Mouse (Mus musculus) cerebellum, adult 8-10 months (tissue): ENCODE measurements around the gene Smpd3.
A peak's percentile ranks its signal among the peaks of the same experiment; 100 is the strongest.

ENCODE experiments used
- DNase-seq: peaks from one replicate; pipeline ENCODE4 v3.0.0; 2022

Gene Smpd3

GRCm38 (mm10) chr8:106337852-106338521, at the start of gene Smpd3:
Smpd3 (minus strand) TSS chr8:106337988.
- DNase-seq: peak; percentile 98

DNA sequence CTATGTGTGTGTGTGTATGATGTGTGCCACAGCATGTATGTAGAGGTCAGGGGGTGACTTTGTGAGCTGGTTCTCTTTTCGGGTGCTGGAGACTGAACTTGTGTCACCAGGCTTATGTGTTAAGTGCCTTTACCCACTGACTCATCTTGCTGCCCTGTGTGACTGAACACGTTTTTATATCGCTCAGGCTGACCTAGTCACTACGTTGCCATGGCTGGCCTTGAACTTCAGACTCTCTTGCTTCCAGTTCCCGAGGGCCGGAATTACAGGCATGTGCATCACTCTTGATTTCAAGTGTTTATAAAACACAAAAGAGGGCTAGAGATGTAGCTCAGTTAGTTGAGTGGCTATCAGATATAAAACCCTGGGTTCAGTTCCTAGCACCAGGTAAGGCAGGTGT, 43.2 kb upstream of the Smpd3 start:
- DNase-seq: no peak

DNA sequence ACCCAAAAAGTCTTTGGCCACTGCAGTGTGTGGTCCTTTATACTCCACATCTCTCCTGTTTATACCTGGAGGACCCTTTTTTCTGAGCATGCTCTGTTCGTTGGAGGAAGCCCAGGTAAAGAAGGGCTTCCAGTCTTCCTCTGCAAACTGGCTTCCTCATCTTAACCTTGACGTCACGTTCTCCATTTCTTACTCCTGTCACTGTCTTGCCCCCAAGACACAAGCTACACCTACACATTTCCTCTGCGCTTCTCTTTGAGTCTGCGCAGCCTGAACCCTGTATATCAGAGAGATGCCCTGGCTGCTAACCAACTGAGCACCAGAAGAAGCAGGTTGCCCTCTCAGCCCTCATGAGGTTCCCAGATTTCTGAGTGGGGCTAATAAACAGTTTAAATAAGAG, 41.6 kb upstream of the Smpd3 start:
- DNase-seq: no peak

DNA sequence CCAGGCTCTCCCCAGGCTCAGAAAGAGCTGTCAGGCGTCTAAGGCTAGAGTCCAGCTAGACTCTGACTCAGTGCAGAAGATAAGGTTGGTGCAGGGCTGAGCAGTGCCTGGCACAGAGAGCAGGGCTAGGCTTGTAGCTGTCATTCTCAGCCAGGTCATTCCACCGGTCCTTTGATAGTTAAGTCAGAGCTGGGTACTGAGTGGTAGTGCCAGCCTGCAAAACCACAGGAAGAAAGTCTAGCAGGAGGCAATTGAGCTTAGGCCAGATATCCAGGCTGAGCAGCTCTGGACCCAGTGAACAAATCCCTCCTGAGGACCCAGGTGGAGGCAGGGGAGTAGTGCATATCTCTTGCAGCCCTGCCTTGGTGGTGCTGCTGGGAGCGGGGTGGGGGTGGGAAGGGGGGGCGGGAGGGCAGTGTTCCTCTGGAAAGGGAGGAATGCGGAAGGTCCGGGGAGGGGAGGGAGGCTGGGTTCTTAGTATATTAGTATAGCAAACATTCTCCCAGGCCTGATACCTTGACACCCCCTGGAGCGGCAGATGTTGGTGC, 40.8 kb upstream of the Smpd3 start:
- no peak for DNase-seq

DNA sequence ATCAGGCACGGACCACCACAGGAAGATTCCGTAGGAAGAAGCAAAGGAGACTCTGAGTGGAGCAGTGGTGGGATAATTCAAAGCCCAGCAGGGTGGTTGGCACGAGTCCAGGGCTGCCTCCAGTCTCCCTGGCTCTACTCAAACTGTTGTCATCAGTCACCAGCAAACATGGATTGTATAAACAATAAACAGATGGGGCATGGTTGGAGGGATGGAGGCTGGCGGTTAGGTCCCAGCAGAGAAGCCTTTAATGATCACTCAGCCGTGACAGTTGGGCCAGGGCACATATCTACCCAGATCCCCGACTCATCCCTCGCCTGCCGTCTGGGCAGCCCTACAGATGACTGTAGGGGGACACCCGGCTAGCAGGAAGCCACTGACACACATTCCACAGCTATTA, 39.1 kb upstream of the Smpd3 start:
- peak; percentile 23 for DNase-seq

DNA sequence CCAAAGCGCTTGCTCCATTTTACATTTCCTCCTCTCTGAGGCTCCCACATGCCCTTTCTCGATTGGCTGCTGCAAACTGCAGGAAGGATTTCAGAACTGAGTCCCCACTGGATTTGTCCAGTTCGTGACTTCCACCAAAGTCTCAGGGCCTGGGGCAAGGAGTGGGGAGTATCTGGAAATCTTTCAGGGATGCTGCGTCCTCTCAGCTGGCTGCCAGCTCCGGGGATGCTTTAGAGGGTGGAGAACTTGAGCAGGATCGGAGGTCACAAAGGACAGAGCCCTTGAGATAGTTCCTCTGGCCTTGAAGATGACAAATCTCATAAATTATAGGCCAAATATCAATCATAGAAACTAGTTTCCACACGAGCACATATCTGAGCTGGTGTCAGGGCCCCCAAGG, 38.2 kb upstream of the Smpd3 start:
- DNase-seq: no peak

GRCm38 (mm10) chr8:106369069-106369468, 31.3 kb upstream of the Smpd3 start:
- no peak for DNase-seq

DNA sequence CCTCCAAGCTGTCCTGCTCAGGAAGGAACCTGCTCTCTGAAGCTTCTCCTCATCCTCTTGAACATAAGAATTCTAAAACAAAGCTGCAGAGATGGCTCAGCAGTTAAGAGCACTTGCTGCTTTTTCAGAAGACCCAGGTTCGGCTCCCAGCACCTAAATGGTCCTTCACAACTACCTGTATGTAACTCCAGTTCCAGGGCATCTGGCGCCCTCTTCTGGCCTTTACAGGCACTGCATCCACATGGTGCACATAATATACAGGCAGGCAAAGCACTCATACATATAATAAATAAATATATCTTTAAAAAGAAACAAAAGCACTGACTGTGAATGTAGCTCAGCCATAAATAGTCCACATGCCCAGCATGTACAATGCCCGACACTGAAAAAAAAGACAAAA, 30.7 kb upstream of the Smpd3 start:
- no peak for DNase-seq

GRCm38 (mm10) chr8:106364837-106365236, 27.0 kb upstream of the Smpd3 start:
- DNase-seq: no peak

DNA sequence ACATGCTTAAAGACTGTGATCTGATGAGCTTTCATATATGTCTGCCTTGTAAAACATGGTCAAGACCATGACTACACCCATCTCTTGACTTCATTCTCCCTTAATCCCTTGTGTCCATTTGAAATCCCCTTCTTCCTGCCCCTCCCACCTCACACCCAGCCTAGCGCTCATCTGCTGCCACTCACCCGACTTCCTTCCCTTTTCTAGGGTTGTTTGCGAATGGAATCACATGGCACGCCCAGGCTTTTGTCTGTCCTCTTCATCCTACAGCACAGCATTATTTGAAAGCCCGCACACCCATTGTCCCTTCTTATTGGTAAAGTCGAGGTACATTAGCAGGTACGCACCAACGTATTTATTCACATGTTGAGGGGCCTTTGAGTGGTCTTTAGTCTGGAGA, 26.5 kb upstream of the Smpd3 start:
- no peak for DNase-seq

DNA sequence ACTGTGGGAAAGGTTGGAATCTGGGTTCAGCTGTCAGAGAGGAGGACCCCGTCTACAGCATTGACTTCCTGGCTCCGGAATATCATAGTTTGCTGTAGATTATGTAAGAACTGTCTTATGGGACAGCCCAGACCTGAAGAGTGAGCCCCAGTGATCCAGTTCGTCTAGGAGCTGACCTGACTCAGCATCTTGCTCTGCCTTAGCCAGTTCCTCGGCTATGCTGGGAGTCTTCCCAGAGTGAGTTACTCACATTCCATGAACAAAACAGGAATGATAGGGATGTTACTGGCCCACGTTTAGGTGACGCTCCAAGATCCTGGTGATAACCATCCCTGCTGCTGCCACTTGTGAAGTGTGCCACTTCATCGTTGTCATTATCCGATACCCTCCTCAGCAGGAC, 25.5 kb upstream of the Smpd3 start:
- DNase-seq: no peak

GRCm38 (mm10) chr8:106359650-106360338, 22.0 kb upstream of the Smpd3 start:
- DNase-seq: no peak

- DNase-seq: no peak
Measured at GRCm38 (mm10) chr8:106351135-106351534, 13.3 kb upstream of the Smpd3 start.

- no peak for DNase-seq
Measured at GRCm38 (mm10) chr8:106349398-106349797, 11.6 kb upstream of the Smpd3 start.

DNA sequence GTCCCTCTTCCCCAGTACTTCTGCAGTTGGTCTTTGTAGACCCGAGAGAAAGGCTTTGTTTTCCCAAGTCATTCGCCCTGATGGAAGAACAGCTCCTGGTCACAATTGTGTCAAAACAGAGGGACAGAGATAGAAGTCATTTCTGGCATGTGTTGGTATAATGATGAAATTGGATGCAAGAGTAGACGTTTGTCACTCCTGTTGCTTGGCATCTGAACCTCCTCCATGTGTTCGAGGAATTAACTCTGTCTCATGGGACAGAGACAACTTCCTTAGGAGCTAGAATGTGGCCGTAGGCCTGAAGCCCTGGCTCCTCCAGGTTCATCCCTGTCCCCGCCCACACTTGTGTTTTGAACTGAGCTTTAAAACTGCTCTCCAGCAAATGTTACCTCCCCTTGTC, 8.3 kb upstream of the Smpd3 start:
- DNase-seq: no peak

DNA sequence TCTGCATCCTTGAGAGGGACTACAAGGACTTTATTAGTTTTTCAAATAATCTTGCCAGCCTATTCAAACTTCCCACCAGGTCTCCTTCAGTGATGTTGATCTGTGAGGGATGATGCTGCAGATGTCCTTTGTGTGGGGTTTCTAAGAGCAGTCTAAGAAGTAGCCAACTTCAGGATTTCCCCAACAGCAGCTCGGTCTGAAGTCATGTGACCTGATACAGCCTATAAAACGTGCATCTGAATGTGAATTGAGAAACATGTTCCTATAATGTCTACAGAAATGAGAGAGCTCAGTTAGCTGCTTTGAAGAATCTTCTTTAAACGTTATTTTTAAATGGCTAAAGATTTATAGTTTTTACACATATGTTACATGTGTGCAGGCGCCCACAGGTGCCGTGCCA, 5.7 kb upstream of the Smpd3 start:
- DNase-seq: no peak

GRCm38 (mm10) chr8:106342828-106343227, 5.0 kb upstream of the Smpd3 start:
- no peak for DNase-seq

GRCm38 (mm10) chr8:106338741-106339209, 987 bp upstream of the Smpd3 start:
- DNase-seq: peak; percentile 27

DNA sequence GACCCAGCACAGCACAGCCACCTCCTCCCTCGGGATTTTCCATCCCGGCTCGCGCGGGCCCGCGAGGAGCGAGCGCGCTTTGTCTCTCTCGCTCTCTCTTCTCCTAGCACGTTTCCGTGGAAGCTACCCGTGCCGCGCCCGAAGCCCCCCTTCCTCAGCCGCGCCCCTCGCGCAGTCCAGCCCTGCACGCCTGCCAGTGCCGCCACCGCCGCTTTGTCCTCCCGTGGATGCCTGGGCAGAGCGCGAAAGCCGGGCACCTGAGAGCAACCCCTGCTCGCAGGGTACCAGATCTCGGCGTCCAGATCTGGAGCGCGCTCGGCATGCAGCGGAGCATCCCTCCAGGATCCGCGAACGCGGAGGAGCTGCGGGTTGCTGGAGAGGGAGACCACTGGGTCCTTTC, 1.2 kb downstream of the Smpd3 start:
- DNase-seq: peak; percentile 44

DNA sequence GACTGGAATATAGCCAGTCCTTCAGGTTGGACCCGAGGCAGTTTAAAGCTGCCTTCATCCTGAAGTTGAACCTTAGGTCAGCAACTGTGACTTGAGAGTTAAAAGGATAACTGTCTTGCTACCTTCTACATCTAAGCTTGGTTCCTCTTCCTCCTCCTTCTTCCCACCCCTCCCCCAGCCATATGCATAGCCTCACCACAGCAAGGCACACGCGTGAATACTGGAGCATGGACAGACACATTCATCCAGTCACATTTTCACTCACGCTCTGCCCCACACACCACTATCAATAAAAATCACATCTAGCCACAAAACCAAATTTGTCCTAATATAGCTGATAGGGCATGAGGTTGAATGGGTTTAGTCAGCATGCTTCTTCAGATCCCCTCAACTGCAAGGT, 1.8 kb downstream of the Smpd3 start:
- no peak for DNase-seq

GRCm38 (mm10) chr8:106335196-106335595, 2.6 kb downstream of the Smpd3 start:
- DNase-seq: peak; percentile 37

- no peak for DNase-seq
Measured at GRCm38 (mm10) chr8:106333346-106333745, 4.4 kb downstream of the Smpd3 start.

GRCm38 (mm10) chr8:106332498-106332897, 5.3 kb downstream of the Smpd3 start:
- no peak for DNase-seq

GRCm38 (mm10) chr8:106326624-106327023, 11.2 kb downstream of the Smpd3 start:
- no peak for DNase-seq
